Mouse (Mus musculus): ENCODE results near the gene Cyp2d22. TPM values are rescaled to one million over a fixed set of nuclear protein-coding genes. Genes with fewer than 3 reads are reported as not detected.

The Cyp2d22 gene
- total and polyA plus RNA-seq, 3 experiments, result 0.11 TPM; not detected in 2

GRCm38 (mm10) chr15:82344971-82345370 lies 35.1 kb downstream of the Cyp2d22 start:
- peaks cover 76% of the 10 kb centered on the region for H3K4me1 ChIP-seq (ENCODE audit: insufficient read depth, low read depth, low read length)
- H3K27me3 ChIP-seq (ENCODE audit: insufficient read depth, low read length), result no peaks in the 10 kb centered on the region
- ATAC-seq (ENCODE audit: extremely low read depth, insufficient number of reproducible peaks, low FRiP score, poor library complexity, severe bottlenecking) (no peak), DNase-seq (ENCODE audit: low spot score) (no peak)
- no peak for TF ChIP-seq GATA2 (IDR thresholded peaks at IDR 0.05; ENCODE audit: borderline replicate concordance, low read depth, low read length)
- H3K9me3 ChIP-seq (replicated peaks), result no peaks in the 10 kb centered on the region
- peaks cover 63% of the 10 kb centered on the region for H3K36me3 ChIP-seq (replicated peaks)
- H3K4me3 ChIP-seq (ENCODE audit: low read depth, low read length), result peak overlapping the region; percentile 20; the same call in 1 of the 2 replicates

- Histone ChIP-seq H3K9me3 (replicated peaks) (no peaks in the 10 kb centered on the region), H3K4me1 (ENCODE audit: insufficient read depth, low read depth, low read length) (peaks cover 74% of the 10 kb centered on the region), H3K4me3 (ENCODE audit: low read depth, low read length) (peak overlapping the region; percentile 67; the same call in 1 of the 2 replicates), H3K27me3 (ENCODE audit: insufficient read depth, low read length) (no peaks in the 10 kb centered on the region), H3K36me3 (replicated peaks) (peaks cover 49% of the 10 kb centered on the region)
- ATAC-seq (ENCODE audit: extremely low read depth, insufficient number of reproducible peaks, low FRiP score, poor library complexity, severe bottlenecking), result no peak
- no peak for TF ChIP-seq CTCF (IDR thresholded peaks at IDR 0.05; ENCODE audit: low read depth, low read length)
- DNase-seq (ENCODE audit: low spot score), result no peak
Measured at GRCm38 (mm10) chr15:82343368-82344287, 36.4 kb downstream of the Cyp2d22 start.

GRCm38 (mm10) chr15:82342543-82342935 lies 37.5 kb downstream of the Cyp2d22 start:
- no peaks in the 10 kb centered on the region for H3K9me3 ChIP-seq (replicated peaks)
- no peak; the same call in 1 of the 2 replicates for TF ChIP-seq POLR2AphosphoS5 (IDR thresholded peaks at IDR 0.05; ENCODE audit: insufficient replicate concordance, low read depth, low read length)
- TF ChIP-seq CTCF (IDR thresholded peaks at IDR 0.05; ENCODE audit: low read depth, low read length), result no peak
- TF ChIP-seq TAL1 (conservative IDR thresholded peaks at IDR 0.05; ENCODE audit: low read depth, low read length), result no peak
- no peak for TF ChIP-seq GATA1 (IDR thresholded peaks at IDR 0.05; ENCODE audit: borderline replicate concordance, low read length)
- TF ChIP-seq GATA2 (IDR thresholded peaks at IDR 0.05; ENCODE audit: borderline replicate concordance, low read depth, low read length), result no peak
- ATAC-seq (ENCODE audit: extremely low read depth, insufficient number of reproducible peaks, low FRiP score, poor library complexity, severe bottlenecking) (no peak), DNase-seq (ENCODE audit: low spot score) (no peak)
- no peaks in the 10 kb centered on the region for H3K27me3 ChIP-seq (ENCODE audit: insufficient read depth, low read length)
- H3K4me3 ChIP-seq (ENCODE audit: low read depth, low read length), result peak overlapping the region; percentile 78
- H3K36me3 ChIP-seq (replicated peaks), result peaks cover 41% of the 10 kb centered on the region
- H3K4me1 ChIP-seq (ENCODE audit: insufficient read depth, low read depth, low read length), result peaks cover 72% of the 10 kb centered on the region

GRCm38 (mm10) chr15:82341675-82342542 lies 38.2 kb downstream of the Cyp2d22 start:
- DNase-seq (ENCODE audit: low spot score) (peak; percentile 91), ATAC-seq (ENCODE audit: extremely low read depth, insufficient number of reproducible peaks, low FRiP score, poor library complexity, severe bottlenecking) (peak; percentile 64)
- Histone ChIP-seq H3K4me3 (ENCODE audit: low read depth, low read length) (peak overlapping the region; percentile 78), H3K27me3 (ENCODE audit: insufficient read depth, low read length) (no peaks in the 10 kb centered on the region), H3K4me1 (ENCODE audit: insufficient read depth, low read depth, low read length) (peaks cover 72% of the 10 kb centered on the region), H3K36me3 (replicated peaks) (peaks cover 41% of the 10 kb centered on the region), H3K9me3 (replicated peaks) (no peaks in the 10 kb centered on the region)
- TF ChIP-seq TAL1 (conservative IDR thresholded peaks at IDR 0.05; ENCODE audit: low read depth, low read length) (peak; percentile 100), CTCF (IDR thresholded peaks at IDR 0.05; ENCODE audit: low read depth, low read length) (no peak), GATA1 (IDR thresholded peaks at IDR 0.05; ENCODE audit: borderline replicate concordance, low read length) (no peak), POLR2AphosphoS5 (IDR thresholded peaks at IDR 0.05; ENCODE audit: insufficient replicate concordance, low read depth, low read length) (no peak; the same call in 1 of the 2 replicates), GATA2 (IDR thresholded peaks at IDR 0.05; ENCODE audit: borderline replicate concordance, low read depth, low read length) (0 out of 2 replicates have a peak, but pooled peaks have one; percentile 55)

GRCm38 (mm10) chr15:82341036-82341501 lies 39.0 kb downstream of the Cyp2d22 start:
- ATAC-seq (ENCODE audit: extremely low read depth, insufficient number of reproducible peaks, low FRiP score, poor library complexity, severe bottlenecking) (no peak), DNase-seq (ENCODE audit: low spot score) (peak; percentile 67)
- H3K27me3 ChIP-seq (ENCODE audit: insufficient read depth, low read length), result no peaks in the 10 kb centered on the region
- TF ChIP-seq GATA1 (IDR thresholded peaks at IDR 0.05; ENCODE audit: borderline replicate concordance, low read length) (no peak), TAL1 (conservative IDR thresholded peaks at IDR 0.05; ENCODE audit: low read depth, low read length) (no peak), GATA2 (IDR thresholded peaks at IDR 0.05; ENCODE audit: borderline replicate concordance, low read depth, low read length) (no peak), POLR2AphosphoS5 (IDR thresholded peaks at IDR 0.05; ENCODE audit: insufficient replicate concordance, low read depth, low read length) (no peak), CTCF (IDR thresholded peaks at IDR 0.05; ENCODE audit: low read depth, low read length) (no peak)
- peaks cover 77% of the 10 kb centered on the region for H3K4me1 ChIP-seq (ENCODE audit: insufficient read depth, low read depth, low read length)
- H3K4me3 ChIP-seq (ENCODE audit: low read depth, low read length), result peak overlapping the region; percentile 78
- H3K36me3 ChIP-seq (replicated peaks), result peaks cover 49% of the 10 kb centered on the region
- H3K9me3 ChIP-seq (replicated peaks), result no peaks in the 10 kb centered on the region

- ATAC-seq (ENCODE audit: extremely low read depth, insufficient number of reproducible peaks, low FRiP score, poor library complexity, severe bottlenecking), result no peak
- no peak for TF ChIP-seq CTCF (IDR thresholded peaks at IDR 0.05; ENCODE audit: low read depth, low read length)
- no peak for TF ChIP-seq TAL1 (conservative IDR thresholded peaks at IDR 0.05; ENCODE audit: low read depth, low read length)
- TF ChIP-seq POLR2AphosphoS5 (IDR thresholded peaks at IDR 0.05; ENCODE audit: insufficient replicate concordance, low read depth, low read length), result no peak
- TF ChIP-seq GATA1 (IDR thresholded peaks at IDR 0.05; ENCODE audit: borderline replicate concordance, low read length), result no peak
- TF ChIP-seq GATA2 (IDR thresholded peaks at IDR 0.05; ENCODE audit: borderline replicate concordance, low read depth, low read length), result no peak
- no peaks in the 10 kb centered on the region for H3K9me3 ChIP-seq (replicated peaks)
- peaks cover 83% of the 10 kb centered on the region for H3K4me1 ChIP-seq (ENCODE audit: insufficient read depth, low read depth, low read length)
- no peaks in the 10 kb centered on the region for H3K27me3 ChIP-seq (ENCODE audit: insufficient read depth, low read length)
- H3K4me3 ChIP-seq (ENCODE audit: low read depth, low read length), result peak overlapping the region; percentile 78
- peak; percentile 31 for DNase-seq (ENCODE audit: low spot score)
- H3K36me3 ChIP-seq (replicated peaks), result peaks cover 55% of the 10 kb centered on the region
Measured at GRCm38 (mm10) chr15:82340414-82341035, 39.5 kb downstream of the Cyp2d22 start.

All from G1E (cell line).